In the genomic region with DNA sequence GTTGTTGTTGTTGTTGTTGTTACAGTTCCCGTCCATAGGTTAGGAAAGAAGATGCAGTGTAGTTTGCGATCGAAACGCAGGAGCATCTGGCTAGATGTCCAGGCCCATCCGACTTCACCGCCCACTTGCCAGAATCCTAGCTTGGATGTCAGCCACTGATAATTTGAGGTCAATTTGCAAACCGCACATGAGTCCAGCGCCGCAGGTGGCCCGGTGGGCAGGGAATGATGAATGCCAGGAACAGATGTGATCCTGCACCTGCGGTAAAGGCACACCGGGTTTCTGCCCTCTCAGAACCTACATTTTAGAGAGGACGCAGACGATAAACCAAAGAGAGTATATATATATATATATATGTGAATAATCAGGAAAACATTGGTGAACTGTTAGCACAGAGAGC, we compare ENCODE assay signal across 8 mouse cellular contexts. TPM values are rescaled to one million over a fixed set of nuclear protein-coding genes. Genes with fewer than 3 reads are reported as not detected.
DNase-seq lines count a peak whose midpoint lies in the region; ATAC-seq and TF ChIP-seq lines count a peak whose summit lies in the region.

No protein-coding gene starts in this region.

- no peak for TF ChIP-seq POLR2A in myocyte (IDR thresholded peaks at IDR 0.05; ENCODE audit: insufficient read length, low read depth)

- 0 out of 2 replicates have a peak overlapping the region, but pooled peaks have one; percentile 85 for H3K9ac ChIP-seq in kidney, embryonic 16.5 days (replicated peaks; ENCODE audit: low read length)
- H3K9ac ChIP-seq in hindbrain, postnatal 0 days (replicated peaks; ENCODE audit: low read length) = no peak overlapping the region

- H3K27ac ChIP-seq in kidney, embryonic 16.5 days (ENCODE audit: low read length) = no peak overlapping the region
- no peak overlapping the region for H3K27ac ChIP-seq in hindbrain, postnatal 0 days

- H3K36me3 ChIP-seq in kidney, embryonic 16.5 days (ENCODE audit: insufficient read depth, low read length) = no peaks in the 10 kb centered on the region
- no peaks in the 10 kb centered on the region for H3K36me3 ChIP-seq in hindbrain, postnatal 0 days (ENCODE audit: insufficient read depth, low read length)
- H3K36me3 ChIP-seq in myocyte (ENCODE audit: control insufficient read depth, insufficient read depth) = no peaks in the 10 kb centered on the region

- ATAC-seq in kidney, embryonic 16.5 days (ENCODE audit: low FRiP score, low TSS enrichment) = no peak
- ATAC-seq in hindbrain, postnatal 0 days = no peak
- no peak for ATAC-seq in frontal cortex, adult (ENCODE audit: low TSS enrichment)

- peaks cover 10% of the 10 kb centered on the region for H3K79me2 ChIP-seq in myocyte (ENCODE audit: control insufficient read depth, insufficient read depth)

- H3K4me2 ChIP-seq in kidney, embryonic 16.5 days (replicated peaks; ENCODE audit: low read depth, low read length) = peak overlapping the region; percentile 84
- peak overlapping the region; percentile 96 for H3K4me2 ChIP-seq in hindbrain, postnatal 0 days (ENCODE audit: low read depth, low read length)
- peak overlapping the region; percentile 99 for H3K4me2 ChIP-seq in myocyte (ENCODE audit: low read depth)

- peaks cover 19% of the 10 kb centered on the region for H3K4me1 ChIP-seq in kidney, embryonic 16.5 days (ENCODE audit: insufficient read depth, low read length)
- H3K4me1 ChIP-seq in hindbrain, postnatal 0 days (ENCODE audit: insufficient read depth, low read length) = peaks cover 14% of the 10 kb centered on the region; the same call in 1 of the 2 replicates

- no peak for TF ChIP-seq CTCF in hindbrain, postnatal 0 days (IDR thresholded peaks at IDR 0.05; ENCODE audit: low read depth)

- H3ac ChIP-seq in myocyte (ENCODE audit: control insufficient read depth, insufficient read length) = no peak overlapping the region

- no peak for DNase-seq in kidney, postnatal 36 days
- DNase-seq in cerebellum, adult 9-10 months = peak; percentile 69
- DNase-seq in hindbrain, postnatal 0 days (ENCODE audit: low spot score) = peak; percentile 16
- DNase-seq in spleen, postnatal 10 days (ENCODE audit: low spot score in 2 of 2) = no peak
- DNase-seq in testis, postnatal 10 days (ENCODE audit: low spot score) = no peak

- H3K27me3 ChIP-seq in kidney, embryonic 16.5 days (ENCODE audit: insufficient read depth, low read length) = no peaks in the 10 kb centered on the region
- no peaks in the 10 kb centered on the region for H3K27me3 ChIP-seq in hindbrain, postnatal 0 days (ENCODE audit: insufficient read depth, low read length)
- H3K27me3 ChIP-seq in myocyte (ENCODE audit: control insufficient read depth, insufficient read depth, insufficient read length) = no peaks in the 10 kb centered on the region

- peak overlapping the region; percentile 76 for H3K4me3 ChIP-seq in kidney, embryonic 16.5 days (ENCODE audit: low read length)
- H3K4me3 ChIP-seq in hindbrain, postnatal 0 days (ENCODE audit: low read length) = peak overlapping the region; percentile 64
- H3K4me3 ChIP-seq in myocyte = peak overlapping the region; percentile 62

- no peaks in the 10 kb centered on the region for H3K9me3 ChIP-seq in kidney, embryonic 16.5 days (ENCODE audit: low read length)
- H3K9me3 ChIP-seq in hindbrain, postnatal 0 days (ENCODE audit: low read length) = no peaks in the 10 kb centered on the region

- WGBS in kidney, embryonic 16.5 days = 65% methylated on average over 14 of the region's 14 CpGs
- 47% methylated on average over 14 of the region's 14 CpGs for WGBS in hindbrain, postnatal 0 days

TF ChIP-seq in myocyte, 11 proteins besides CTCF, POLR2A, EP300 and RAD21:
- TF ChIP-seq TCF3 (IDR thresholded peaks at IDR 0.05; ENCODE audit: insufficient read length, low read depth) = peak; percentile 31
- no peak for TF ChIP-seq POLR2AphosphoS2 (IDR thresholded peaks at IDR 0.05; ENCODE audit: insufficient read length, low read depth)
- peak; percentile 71 for TF ChIP-seq TCF12 (IDR thresholded peaks at IDR 0.05; ENCODE audit: insufficient read depth, poor library complexity, severe bottlenecking)
- peak in 2 of 3 experiments; percentile 92 to 94 for TF ChIP-seq MYOD1 (IDR thresholded peaks at IDR 0.05; ENCODE audit: control insufficient read depth in 1 of 3, insufficient read length in 2 of 3, low read depth in 2 of 3)
- TF ChIP-seq MYOG (IDR thresholded peaks at IDR 0.05; ENCODE audit: control insufficient read depth in 1 of 3, insufficient read depth in 1 of 3, insufficient read length in 2 of 3, low read depth in 2 of 3) = peak in 2 of 3 experiments; percentile 37 to 80

RNA-seq across cellular contexts. Expression of a gene that starts 0.7 kb away (rescaled TPM):
- polyA plus RNA-seq in kidney, embryonic 16.5 days (2015; fragmentation: Nextera tagmentation; extraction: Ambion mirVana) = 18.2 and 22.5 TPM in 2 replicates
- total RNA-seq in hindbrain, postnatal 0 days (2014; rRNA removed) = 5.6 and 6.5 TPM in 2 replicates
- polyA plus RNA-seq in hindbrain, postnatal 0 days (2015; fragmentation: Nextera tagmentation; extraction: Ambion mirVana) = 3.6 and 3.7 TPM in 2 replicates
- 8.9 TPM for polyA plus RNA-seq in myocyte (2012; fragmentation: generic; extraction: Trizol)

Comparison
In these comparisons a context has a peak if more than half of its experiments do, and no peak if none do; other contexts are left out.
1. DNase-seq: peak in cerebellum, adult 9-10 months (single experiment) and hindbrain, postnatal 0 days (single experiment); none in kidney, postnatal 36 days (0 of 2), spleen, postnatal 10 days (0 of 2) and testis, postnatal 10 days (single experiment).
2. Peak in every context shown above with its lines, with median percentiles within 50 percentile points of each other: H3K4me2 ChIP-seq and H3K4me3 ChIP-seq.